Mouse (Mus musculus) left cerebral cortex, postnatal 36 days (tissue): Measurements from ENCODE around the gene Boc. TPM values are rescaled to one million over a fixed set of nuclear protein-coding genes. Genes with fewer than 3 reads are reported as not detected.

Experiments used
- DNase-seq, 2 experiments: peaks; one replicate each; pipeline ENCODE4 v3.0.0; 2021 to 2022; ENCODE audit warnings: low spot score in 2 of 2, mixed read lengths in 1 of 2
- intact Hi-C: fragments of 180-260 bp; cut with DNase I; formaldehyde crosslinking; loops from one replicate; pipeline ENCODE4 v1.15.1; 2025
- total RNA-seq, 2 experiments: library from RNA; stranded (reverse); gene quantifications; 2 replicates each; pipeline ENCODE4 v1.2.3; 2021

The Boc gene
- total RNA-seq, 2 experiments from 2014 or later = 18.8 to 20.5 TPM

- DNase-seq = no peak
- intact Hi-C loops = no loop called here
These were observed 56.9 kb downstream of the Boc start for GRCm38 (mm10) chr16:44501783-44502182.

GRCm38 (mm10) chr16:44498447-44498846 is 60.2 kb downstream of the Boc start:
- no peak for DNase-seq
- intact Hi-C loops = no loop called here

- intact Hi-C loops = no loop called here
- no peak for DNase-seq
These were observed 61.7 kb downstream of the Boc start for GRCm38 (mm10) chr16:44496971-44497464.

- no peak for DNase-seq
- intact Hi-C loops = no loop called here
These were observed 64.1 kb downstream of the Boc start for GRCm38 (mm10) chr16:44494441-44495108.

GRCm38 (mm10) chr16:44493868-44494267 is 64.8 kb downstream of the Boc start:
- intact Hi-C loops = no loop called here
- no peak for DNase-seq

GRCm38 (mm10) chr16:44492706-44493105 is 66.0 kb downstream of the Boc start:
- intact Hi-C loops = no loop called here
- no peak for DNase-seq

GRCm38 (mm10) chr16:44492151-44492550 is 66.5 kb downstream of the Boc start:
- no peak for DNase-seq
- intact Hi-C loops = no loop called here

GRCm38 (mm10) chr16:44491051-44491450 is 67.6 kb downstream of the Boc start:
- DNase-seq = no peak
- intact Hi-C loops = no loop called here

GRCm38 (mm10) chr16:44487194-44487593 is 71.5 kb downstream of the Boc start:
- intact Hi-C loops = loop anchor here (10.0 kb wide), 1 partner anchor 228 kb away; no protein-coding TSS in a partner anchor
- DNase-seq = no peak

- no peak for DNase-seq
- intact Hi-C loops = loop anchor here (10.0 kb wide), 1 partner anchor 228 kb away; no protein-coding TSS in a partner anchor
These were observed 72.1 kb downstream of the Boc start for GRCm38 (mm10) chr16:44486612-44487011.

- intact Hi-C loops = loop anchor here (2.0 to 10.0 kb wide), 2 partner anchors 159 to 229 kb away; no protein-coding TSS in a partner anchor
- DNase-seq = no peak
These were observed 73.0 kb downstream of the Boc start for GRCm38 (mm10) chr16:44485691-44486090.

- intact Hi-C loops = loop anchor here (2.0 to 10.0 kb wide), 3 partner anchors 72 to 230 kb away; partner anchors contain the start of gene Boc
- no peak for DNase-seq
These were observed 73.9 kb downstream of the Boc start for GRCm38 (mm10) chr16:44484831-44485230.

- intact Hi-C loops = loop anchor here (2.0 to 10.0 kb wide), 3 partner anchors 73 to 231 kb away; partner anchors contain the start of gene Boc
These were observed 74.6 kb downstream of the Boc start for GRCm38 (mm10) chr16:44484079-44484478.

GRCm38 (mm10) chr16:44481599-44482593 is 76.8 kb downstream of the Boc start:
- intact Hi-C loops = loop anchor here (5.0 to 10.0 kb wide), 2 partner anchors 75 to 233 kb away; partner anchors contain the start of gene Boc

More at GRCm38 (mm10) chr16:44484079-44484478, 74.6 kb downstream of the Boc start:
- DNase-seq = peak; percentile 71 to 83

GRCm38 (mm10) chr16:44480616-44481015 is 78.1 kb downstream of the Boc start:
- intact Hi-C loops = loop anchor here (5.0 to 10.0 kb wide), 2 partner anchors 77 to 234 kb away; partner anchors contain the start of gene Boc

More at GRCm38 (mm10) chr16:44481599-44482593, 76.8 kb downstream of the Boc start:
- DNase-seq = no peak

GRCm38 (mm10) chr16:44479852-44480251 is 78.8 kb downstream of the Boc start:
- DNase-seq = no peak
- intact Hi-C loops = loop anchor here (5.0 to 10.0 kb wide), 2 partner anchors 77 to 235 kb away; partner anchors contain the start of gene Boc

More at GRCm38 (mm10) chr16:44480616-44481015, 78.1 kb downstream of the Boc start:
- no peak for DNase-seq

GRCm38 (mm10) chr16:44478767-44479166 is 79.9 kb downstream of the Boc start:
- intact Hi-C loops = no loop called here
- no peak for DNase-seq

- intact Hi-C loops = no loop called here
- no peak for DNase-seq
These were observed 82.9 kb downstream of the Boc start for GRCm38 (mm10) chr16:44475682-44476375.

GRCm38 (mm10) chr16:44475281-44475680 is 83.4 kb downstream of the Boc start:
- intact Hi-C loops = no loop called here
- no peak for DNase-seq
